Mouse (Mus musculus) MN1 (cell line): ENCODE measurements around the gene Gng2.

ENCODE experiments used
- DNase-seq: peaks from one replicate; pipeline ENCODE4 v3.0.0-alpha.2; 2016; ENCODE audit warnings: low spot score

The Gng2 gene

DNA sequence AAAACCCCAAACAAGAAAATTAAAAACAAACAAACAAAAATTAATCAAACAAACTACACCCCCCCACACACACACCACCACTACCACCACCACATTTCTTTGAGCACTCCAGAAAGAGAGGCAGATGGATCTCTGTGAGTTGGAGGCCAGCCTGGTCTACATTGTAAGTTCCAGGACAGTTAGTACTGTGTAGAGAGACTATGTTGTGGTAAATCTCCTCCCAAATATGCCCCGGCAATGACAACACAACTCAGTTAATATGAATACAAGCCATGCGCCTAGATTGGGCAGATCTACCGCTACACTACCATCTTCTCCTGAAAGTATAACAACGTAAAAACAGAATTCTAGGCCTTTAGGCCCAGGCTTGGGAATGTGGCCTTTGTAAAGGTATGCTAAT is 117.1 kb downstream of the Gng2 start:
- DNase-seq: no peak

DNA sequence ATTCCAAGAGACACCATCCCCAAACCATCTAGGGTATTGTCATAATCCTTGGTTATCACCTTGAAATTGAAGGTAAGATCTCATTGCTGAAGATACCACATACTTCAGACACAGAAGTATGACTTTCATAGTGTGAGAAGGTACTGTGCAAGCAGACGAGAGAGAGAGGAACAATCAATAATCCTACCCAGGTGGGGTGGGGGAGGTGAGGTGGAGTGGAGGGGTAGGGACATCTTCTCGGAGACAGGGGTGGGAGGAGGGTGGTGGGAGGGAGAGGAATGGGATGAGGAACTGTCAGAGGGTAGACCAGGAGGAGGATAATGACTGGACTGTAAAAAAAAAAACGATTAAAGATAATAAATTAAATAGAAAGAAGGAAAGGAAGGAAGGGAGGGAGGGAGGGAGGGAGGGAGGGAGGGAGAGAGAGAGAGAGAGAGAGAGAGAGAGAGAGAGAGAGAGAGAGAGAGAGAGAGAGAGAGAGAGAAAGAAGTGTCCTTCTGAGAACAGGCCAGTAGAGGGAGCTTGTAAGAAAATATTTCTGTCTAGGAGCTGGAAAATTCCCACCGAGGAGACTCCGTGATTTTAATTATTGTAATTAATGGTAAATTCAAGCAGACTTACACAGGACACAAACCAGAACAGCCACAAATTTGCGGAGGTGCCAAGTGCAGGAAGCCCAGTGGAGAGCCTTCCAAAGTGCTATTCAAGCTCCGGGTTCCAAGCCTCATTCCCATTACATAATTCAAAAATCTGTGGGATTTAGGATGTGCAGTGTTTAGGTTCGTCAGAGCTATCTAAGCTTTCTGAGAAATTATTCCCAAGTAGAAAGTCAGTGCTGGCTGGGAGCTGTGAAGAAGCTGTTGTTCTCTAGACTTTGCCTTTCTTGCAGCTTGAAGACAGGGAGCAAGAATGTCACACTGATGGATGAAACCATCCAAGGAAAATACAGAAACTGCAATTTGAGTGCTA is 118.3 kb downstream of the Gng2 start:
- DNase-seq: peak; percentile 37

DNA sequence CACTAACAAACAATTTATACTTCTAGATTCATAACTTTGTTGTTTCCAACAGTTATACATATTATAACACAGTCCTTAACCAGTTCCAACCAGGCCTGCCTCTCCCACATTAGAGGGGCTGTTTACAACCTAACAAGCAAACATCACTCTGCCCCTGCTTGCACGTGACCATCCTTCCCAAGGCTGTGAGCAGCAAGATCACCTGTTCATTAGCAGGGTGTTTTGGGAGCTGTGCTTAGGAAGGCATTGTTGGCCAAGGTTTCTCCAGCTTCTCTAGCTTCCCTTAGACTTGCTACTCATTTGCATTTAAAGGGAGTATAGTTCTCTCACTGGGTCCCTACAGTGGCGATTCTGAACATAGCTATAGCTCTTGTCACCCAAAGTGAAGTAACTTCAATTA is 119.1 kb downstream of the Gng2 start:
- DNase-seq: no peak

DNA sequence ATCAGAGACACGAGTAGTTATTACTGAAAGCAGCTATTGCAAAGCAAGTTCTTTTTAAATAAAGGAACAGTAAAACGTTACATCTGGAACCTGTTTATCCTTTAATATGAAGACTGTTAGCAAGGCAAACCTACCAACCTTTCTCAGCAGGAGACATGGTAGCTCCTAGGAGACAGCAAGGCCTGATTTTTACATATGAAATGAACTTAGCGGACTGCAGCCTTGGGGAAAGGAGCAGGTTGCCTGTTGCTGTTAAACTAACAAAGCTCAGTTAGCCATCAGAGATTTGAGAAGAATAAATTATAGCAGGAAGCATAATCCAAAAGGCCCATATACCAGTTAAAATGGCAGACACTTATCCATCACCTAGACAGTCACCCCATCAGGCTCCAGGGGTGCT is 124.0 kb downstream of the Gng2 start:
- no peak for DNase-seq

DNA sequence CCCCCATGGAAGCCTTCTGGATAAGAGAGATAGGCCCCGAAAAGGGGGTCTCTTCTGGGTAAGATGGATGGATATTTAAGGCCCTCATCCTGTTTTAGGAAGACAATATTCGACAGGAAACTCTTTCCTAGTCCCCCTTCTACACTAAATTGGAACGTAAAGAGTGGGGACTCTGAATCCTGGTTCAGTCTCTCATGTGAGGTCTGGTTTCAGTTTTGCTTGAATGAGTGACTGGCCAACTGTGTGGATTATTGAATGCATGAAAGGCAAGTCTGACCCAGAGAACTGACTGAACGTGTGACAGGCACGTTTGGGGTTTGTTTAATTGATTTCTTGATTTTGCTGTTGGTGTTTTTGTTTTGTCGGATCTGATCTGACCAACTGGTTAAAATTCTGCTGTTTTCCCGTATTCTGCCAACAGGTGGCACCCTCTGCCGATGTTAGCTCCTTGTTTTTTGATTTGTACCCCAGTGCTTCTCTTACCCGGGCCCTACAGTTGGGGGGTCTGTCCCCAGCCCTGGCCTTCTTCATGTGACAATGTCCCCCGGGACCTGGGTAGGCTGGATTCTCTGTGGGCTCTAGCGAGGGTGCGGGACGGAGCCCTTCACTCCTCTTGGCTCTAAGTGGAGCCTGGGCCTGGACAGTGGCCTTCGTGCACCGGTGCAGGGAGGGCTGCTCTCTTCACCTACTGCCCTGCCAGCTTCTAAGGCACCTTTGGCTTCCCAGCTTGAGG is 137.7 kb downstream of the Gng2 start:
- DNase-seq: peak; percentile 63

DNA sequence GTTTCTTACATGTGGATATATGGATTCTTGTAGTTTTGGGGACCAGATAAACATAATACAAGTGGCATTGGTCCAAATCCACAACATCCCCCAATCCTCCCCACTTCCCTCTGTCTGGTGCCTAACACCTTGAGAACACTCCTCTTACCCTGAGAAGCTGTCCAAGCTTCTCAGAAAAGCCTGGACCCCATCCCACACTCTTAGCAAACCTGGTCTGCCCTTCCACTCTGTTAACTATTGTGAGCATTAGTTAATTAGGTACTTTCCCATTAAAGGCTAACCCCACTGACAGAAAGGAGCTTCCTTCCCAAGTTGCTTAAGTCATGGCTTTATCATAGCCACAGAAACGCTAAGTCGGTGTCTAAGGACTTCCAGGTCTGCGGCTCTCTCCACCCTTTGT is 141.1 kb downstream of the Gng2 start:
- DNase-seq: no peak

DNA sequence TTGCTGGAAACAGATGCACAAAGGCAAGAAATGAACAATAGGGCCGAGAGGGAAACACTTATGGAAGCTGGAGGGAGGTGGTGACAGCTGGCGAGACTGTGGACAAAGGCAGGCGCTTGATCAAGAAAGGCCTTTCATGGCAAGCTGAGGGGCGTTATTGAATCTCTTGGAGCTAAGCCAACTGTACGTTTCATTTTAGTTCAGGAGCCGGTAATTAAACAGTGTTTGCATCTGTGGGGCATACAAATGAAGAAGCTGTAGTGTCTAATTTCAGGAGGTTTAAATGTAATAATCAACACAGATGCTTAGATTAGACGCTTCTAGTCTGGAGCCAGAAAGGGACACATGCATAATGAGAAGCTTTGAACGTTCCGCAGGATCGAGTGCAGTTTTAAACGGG is 151.9 kb downstream of the Gng2 start:
- peak; percentile 22 for DNase-seq

DNA sequence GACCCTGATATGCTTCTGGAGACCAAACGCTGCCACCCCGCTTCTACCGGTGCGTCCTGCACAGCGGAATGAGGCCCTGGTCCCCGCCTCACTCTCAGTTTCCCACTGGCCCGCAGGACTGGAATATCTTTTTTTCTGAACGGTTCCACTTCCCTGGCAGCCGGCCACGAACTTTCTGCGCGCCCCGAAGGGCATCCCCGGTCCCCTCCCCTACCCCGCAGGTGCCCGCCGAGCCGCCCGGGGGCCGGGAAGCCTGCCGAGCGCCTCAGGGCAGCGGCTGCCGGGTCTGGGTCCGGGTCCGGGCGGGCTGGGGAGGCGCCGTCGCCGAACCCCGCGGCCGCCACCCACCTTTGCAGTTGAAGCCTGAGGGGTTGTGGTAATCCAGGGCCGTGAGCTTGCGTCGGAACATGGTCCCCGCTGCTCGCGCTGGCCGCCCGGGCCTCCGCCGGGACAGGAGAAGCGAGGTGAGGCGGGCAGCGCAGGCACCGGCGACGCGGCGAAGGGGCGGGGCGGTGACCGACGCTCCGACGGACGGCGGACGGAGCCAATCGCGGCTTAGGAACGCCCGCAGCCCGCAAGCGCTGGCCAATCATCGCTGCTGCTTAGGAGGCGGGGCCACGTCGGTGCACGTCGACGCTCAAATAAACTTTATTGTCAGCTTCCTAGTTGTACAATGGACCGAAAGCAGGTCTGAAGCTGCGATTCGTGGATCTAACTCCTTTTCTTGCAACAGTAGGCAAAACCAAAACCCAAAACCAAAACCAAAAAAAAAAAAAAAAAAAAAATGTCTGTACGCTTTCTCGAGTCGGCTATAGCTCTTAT is 153.9 kb downstream of the Gng2 start, which contains the start of gene Rtraf:
Rtraf (minus strand) TSS at position 504 of the 822 bp plus-strand sequence.
- DNase-seq: peak; percentile 94
